Mouse (Mus musculus): Measurements from ENCODE around the gene Npff.

- no peak for TF ChIP-seq POLR2A (IDR thresholded peaks at IDR 0.05; ENCODE audit: insufficient read length, low read depth)
- TF ChIP-seq E2F4 (IDR thresholded peaks at IDR 0.05; ENCODE audit: insufficient read depth): no peak
- TF ChIP-seq USF1 (IDR thresholded peaks at IDR 0.05; ENCODE audit: low read depth): no peak
- TF ChIP-seq CEBPB (IDR thresholded peaks at IDR 0.05; ENCODE audit: insufficient read depth, poor library complexity, severe bottlenecking): no peak
- TF ChIP-seq TCF12 (IDR thresholded peaks at IDR 0.05; ENCODE audit: insufficient read depth, poor library complexity, severe bottlenecking): no peak
- no peak for TF ChIP-seq MAX (IDR thresholded peaks at IDR 0.05; ENCODE audit: low read depth)
- TF ChIP-seq SRF (IDR thresholded peaks at IDR 0.05; ENCODE audit: control insufficient read depth, insufficient read length, low read depth): no peak
- no peak for TF ChIP-seq TCF3 (IDR thresholded peaks at IDR 0.05; ENCODE audit: insufficient read length, low read depth)
- no peak for TF ChIP-seq REST (IDR thresholded peaks at IDR 0.05; ENCODE audit: insufficient read depth, insufficient read length)
- no peak for TF ChIP-seq POLR2AphosphoS2 (IDR thresholded peaks at IDR 0.05; ENCODE audit: insufficient read length, low read depth)
- TF ChIP-seq MYOD1 (IDR thresholded peaks at IDR 0.05; ENCODE audit: control insufficient read depth in 1 of 3, insufficient read length in 2 of 3, low read depth in 2 of 3): no peak
Observed at GRCm38 (mm10) chr15:102546246-102546645, 21.5 kb upstream of the Npff start.
